Mouse (Mus musculus): Measurements from ENCODE around the gene Gm28048. TPM values are rescaled to one million over a fixed set of nuclear protein-coding genes. Genes with fewer than 3 reads are reported as not detected.

Gm28048 gene
- polyA plus RNA-seq, 1 experiment from 2014 or later, result 4.4 TPM

DNA sequence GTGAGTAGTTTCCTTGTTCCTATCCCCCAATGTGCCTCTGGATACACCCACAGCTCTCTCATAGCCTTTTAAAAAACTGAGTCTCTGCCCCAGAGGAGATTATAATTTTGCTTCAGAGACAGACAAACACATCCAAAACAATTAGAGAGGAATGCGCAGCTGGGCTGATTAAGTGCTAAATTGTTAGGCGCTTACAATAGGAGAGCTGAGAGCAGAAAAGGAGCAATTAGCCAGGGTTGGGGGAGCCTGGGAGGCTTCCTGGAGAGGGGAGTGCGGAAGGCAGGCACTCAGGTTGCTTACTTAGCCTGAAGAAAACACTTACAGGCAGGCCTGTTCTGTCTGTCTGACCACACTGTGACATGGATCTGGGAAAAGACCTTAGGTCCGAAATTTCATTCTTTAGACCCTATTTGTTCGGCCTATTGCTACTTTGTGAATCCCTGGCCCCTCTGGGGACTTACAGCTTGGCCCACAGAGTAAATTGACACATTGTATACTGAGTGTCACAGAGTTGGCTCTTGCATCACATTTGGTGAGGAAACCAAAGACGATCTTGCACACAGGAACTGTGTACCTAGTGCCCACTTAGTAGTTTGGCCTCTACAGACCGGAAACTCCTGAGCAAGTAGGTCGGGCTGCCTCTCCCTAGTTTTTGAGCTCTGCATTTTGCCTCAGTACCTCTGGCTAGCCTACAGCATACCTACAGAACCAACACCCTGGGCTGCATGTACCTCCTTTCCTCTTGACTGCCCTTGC, 117.4 kb downstream of the Gm28048 start:
- no peak overlapping the region for H3K27ac ChIP-seq
- WGBS, result 49% methylated on average over 8 of the region's 8 CpGs
- no peak overlapping the region for H3K9ac ChIP-seq (replicated peaks)

DNA sequence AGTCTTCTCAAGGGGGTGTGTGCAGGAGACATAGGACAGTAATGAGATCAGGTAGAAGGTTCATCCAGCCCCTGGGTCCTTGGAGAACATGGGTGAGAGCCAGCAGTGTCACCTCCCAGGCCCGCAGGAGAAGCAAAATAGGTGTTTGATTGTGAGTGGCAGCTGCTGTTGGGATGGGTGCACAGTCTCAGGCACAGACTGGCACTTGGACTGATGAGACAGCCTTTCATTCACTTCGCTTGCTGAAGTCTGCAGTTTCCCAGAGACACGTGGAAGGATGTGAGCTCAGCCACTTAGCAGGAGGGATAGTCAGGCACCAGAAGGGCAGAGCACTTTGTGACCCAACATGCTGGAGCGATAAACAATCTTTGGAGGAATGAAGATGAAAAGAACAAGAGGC, 118.3 kb downstream of the Gm28048 start:
- 47% methylated on average over 4 of the region's 4 CpGs for WGBS
- Histone ChIP-seq H3K4me3 (replicated peaks) (no peak overlapping the region), H3K27ac (no peak overlapping the region), H3K36me3 (no peaks in the 10 kb centered on the region), H3K4me1 (replicated peaks) (peaks cover 19% of the 10 kb centered on the region), H3K27me3 (peaks cover 54% of the 10 kb centered on the region), H3K9me3 (no peaks in the 10 kb centered on the region), H3K9ac (replicated peaks) (no peak overlapping the region), H3K4me2 (replicated peaks) (no peak overlapping the region)
- ATAC-seq, result no peak

More for the DNA sequence above, 117.4 kb downstream of the Gm28048 start:
- H3K9me3 ChIP-seq, result no peaks in the 10 kb centered on the region
- no peaks in the 10 kb centered on the region for H3K36me3 ChIP-seq
- no peak overlapping the region for H3K4me2 ChIP-seq (replicated peaks)
- no peak for ATAC-seq
- H3K4me3 ChIP-seq (replicated peaks), result no peak overlapping the region
- peaks cover 45% of the 10 kb centered on the region for H3K27me3 ChIP-seq
- peaks cover 12% of the 10 kb centered on the region for H3K4me1 ChIP-seq (replicated peaks)

DNA sequence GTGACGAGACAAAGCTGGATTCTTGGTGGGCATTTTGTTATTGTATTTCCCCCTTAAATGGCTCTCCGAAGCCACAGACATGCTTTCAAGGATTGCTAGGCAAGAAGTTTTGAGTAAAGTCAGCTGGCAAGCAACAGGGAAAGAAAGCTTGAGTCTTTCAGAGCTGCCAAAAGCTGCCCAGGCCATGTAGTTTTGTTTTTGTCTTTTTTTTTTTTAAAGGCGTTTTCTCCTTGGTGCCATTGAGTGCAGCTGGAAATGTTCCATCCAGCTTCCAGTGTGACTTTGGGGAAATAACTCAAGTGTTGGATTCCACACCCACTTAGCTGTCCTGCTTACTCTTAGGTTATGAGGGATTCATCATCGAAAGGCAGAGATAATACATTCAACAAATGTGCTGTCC, 120.6 kb downstream of the Gm28048 start:
- Histone ChIP-seq H3K27ac (no peak overlapping the region), H3K4me3 (replicated peaks) (no peak overlapping the region), H3K9me3 (no peaks in the 10 kb centered on the region), H3K4me1 (replicated peaks) (peaks cover 27% of the 10 kb centered on the region), H3K27me3 (peaks cover 77% of the 10 kb centered on the region), H3K9ac (replicated peaks) (no peak overlapping the region), H3K4me2 (replicated peaks) (no peak overlapping the region), H3K36me3 (no peaks in the 10 kb centered on the region)
- 66% methylated on average over 4 of the region's 4 CpGs for WGBS
- ATAC-seq, result no peak

- Histone ChIP-seq H3K9me3 (no peaks in the 10 kb centered on the region), H3K4me3 (replicated peaks) (peak within 1 kb of the TSS; percentile 69), H3K27me3 (peaks cover 82% of the 10 kb centered on the region), H3K9ac (replicated peaks) (peak within 1 kb of the TSS; percentile 66), H3K4me1 (replicated peaks) (peaks cover 27% of the 10 kb centered on the region), H3K36me3 (no peaks in the 10 kb centered on the region), H3K27ac (no peak within 1 kb of the TSS), H3K4me2 (replicated peaks) (peak within 1 kb of the TSS; percentile 98)
- 6% methylated on average over 41 of the region's 41 CpGs for whole genome bisulfite sequencing
- peak; percentile 15; the same call in 1 of the 2 replicates for ATAC-seq
Observed at GRCm38 (mm10) chr11:22860335-22861227, 121.3 kb downstream of the Gm28048 start, which contains the start of gene B3gnt2. Gene B3gnt2 (minus strand): TSS chr11:22860961.

GRCm38 (mm10) chr11:22859633-22860334, 122.1 kb downstream of the Gm28048 start:
- Histone ChIP-seq H3K4me2 (replicated peaks) (peak overlapping the region; percentile 98), H3K27me3 (peaks cover 81% of the 10 kb centered on the region), H3K4me1 (replicated peaks) (peaks cover 27% of the 10 kb centered on the region), H3K9me3 (no peaks in the 10 kb centered on the region), H3K36me3 (no peaks in the 10 kb centered on the region), H3K27ac (no peak overlapping the region), H3K9ac (replicated peaks) (peak overlapping the region; percentile 66), H3K4me3 (replicated peaks) (peak overlapping the region; percentile 69)
- under 1% methylated on average over 44 of the region's 55 CpGs for WGBS
- peak; percentile 92 for ATAC-seq

- peak overlapping the region; percentile 98 for H3K4me2 ChIP-seq (replicated peaks)
- H3K27me3 ChIP-seq, result peaks cover 80% of the 10 kb centered on the region
- peaks cover 27% of the 10 kb centered on the region for H3K4me1 ChIP-seq (replicated peaks)
- 0% methylated on average over 27 of the region's 41 CpGs for WGBS
- no peak; the same call in 1 of the 2 replicates for ATAC-seq
- H3K9me3 ChIP-seq, result no peaks in the 10 kb centered on the region
- no peak overlapping the region for H3K27ac ChIP-seq
- no peaks in the 10 kb centered on the region for H3K36me3 ChIP-seq
- H3K4me3 ChIP-seq (replicated peaks), result peak overlapping the region; percentile 69
- H3K9ac ChIP-seq (replicated peaks), result peak overlapping the region; percentile 66
Observed at GRCm38 (mm10) chr11:22859301-22859632, 122.6 kb downstream of the Gm28048 start.

GRCm38 (mm10) chr11:22858441-22859300, 123.2 kb downstream of the Gm28048 start:
- ATAC-seq, result peak; percentile 55
- H3K4me2 ChIP-seq (replicated peaks), result peak overlapping the region; percentile 98
- WGBS, result 2% methylated on average over 50 of the region's 50 CpGs
- no peak overlapping the region for H3K27ac ChIP-seq
- peaks cover 26% of the 10 kb centered on the region for H3K4me1 ChIP-seq (replicated peaks)
- no peaks in the 10 kb centered on the region for H3K36me3 ChIP-seq
- H3K9me3 ChIP-seq, result no peaks in the 10 kb centered on the region
- H3K9ac ChIP-seq (replicated peaks), result peak overlapping the region; percentile 66
- peak overlapping the region; percentile 69 for H3K4me3 ChIP-seq (replicated peaks)
- H3K27me3 ChIP-seq, result peaks cover 77% of the 10 kb centered on the region

- H3K4me1 ChIP-seq (replicated peaks), result peaks cover 26% of the 10 kb centered on the region
- H3K9me3 ChIP-seq, result no peaks in the 10 kb centered on the region
- no peaks in the 10 kb centered on the region for H3K36me3 ChIP-seq
- H3K27me3 ChIP-seq, result peaks cover 69% of the 10 kb centered on the region
- peak overlapping the region; percentile 69 for H3K4me3 ChIP-seq (replicated peaks)
- peak overlapping the region; percentile 98 for H3K4me2 ChIP-seq (replicated peaks)
- no peak overlapping the region for H3K9ac ChIP-seq (replicated peaks)
- WGBS, result 16% methylated on average over 25 of the region's 25 CpGs
- no peak for ATAC-seq
- H3K27ac ChIP-seq, result no peak overlapping the region
Observed at GRCm38 (mm10) chr11:22857705-22858440, 124.0 kb downstream of the Gm28048 start.

GRCm38 (mm10) chr11:22857106-22857704, 124.7 kb downstream of the Gm28048 start:
- Histone ChIP-seq H3K27me3 (peaks cover 65% of the 10 kb centered on the region), H3K4me1 (replicated peaks) (peaks cover 26% of the 10 kb centered on the region), H3K9me3 (no peaks in the 10 kb centered on the region), H3K9ac (replicated peaks) (no peak overlapping the region), H3K4me2 (replicated peaks) (0 out of 2 replicates have a peak overlapping the region, but pooled peaks have one; percentile 98), H3K36me3 (no peaks in the 10 kb centered on the region), H3K4me3 (replicated peaks) (no peak overlapping the region), H3K27ac (no peak overlapping the region)
- no peak for ATAC-seq
- WGBS, result 75% methylated on average over 5 of the region's 5 CpGs

DNA sequence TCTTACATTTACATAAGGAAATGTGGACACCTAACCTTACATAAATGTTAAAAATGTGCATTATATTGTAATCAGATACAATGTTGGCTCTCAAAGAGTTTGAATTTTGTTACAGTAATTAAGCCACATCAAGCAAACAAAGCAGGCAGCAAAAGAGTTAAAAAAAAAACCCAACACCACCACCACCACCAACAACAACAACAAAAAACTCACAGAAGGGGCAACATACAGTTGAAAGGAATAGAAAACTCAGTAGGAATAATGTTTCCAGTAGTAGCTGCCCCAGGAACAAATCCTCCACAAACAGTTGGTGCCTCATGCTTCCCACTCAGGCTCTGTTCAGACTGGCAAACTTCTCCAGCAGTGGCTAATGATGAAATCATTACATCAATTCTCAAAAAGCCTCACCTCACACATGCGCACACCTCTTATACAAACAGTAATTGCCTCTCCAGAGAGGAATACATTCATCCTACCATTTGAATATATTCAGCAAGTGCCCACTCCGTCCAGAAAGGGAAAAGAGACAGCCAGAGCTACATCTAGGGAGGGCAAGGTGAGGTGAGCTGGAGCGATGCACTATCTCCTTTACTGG, 125.4 kb downstream of the Gm28048 start:
- 81% methylated on average over 3 of the region's 3 CpGs for WGBS
- ATAC-seq, result no peak
- Histone ChIP-seq H3K4me1 (replicated peaks) (peaks cover 26% of the 10 kb centered on the region), H3K4me3 (replicated peaks) (no peak overlapping the region), H3K4me2 (replicated peaks) (no peak overlapping the region), H3K9me3 (no peaks in the 10 kb centered on the region), H3K27ac (no peak overlapping the region), H3K36me3 (no peaks in the 10 kb centered on the region), H3K9ac (replicated peaks) (no peak overlapping the region), H3K27me3 (peaks cover 57% of the 10 kb centered on the region)
